Mouse (Mus musculus): Measurements from ENCODE around the gene Nbdy.

Gene Nbdy

DNA sequence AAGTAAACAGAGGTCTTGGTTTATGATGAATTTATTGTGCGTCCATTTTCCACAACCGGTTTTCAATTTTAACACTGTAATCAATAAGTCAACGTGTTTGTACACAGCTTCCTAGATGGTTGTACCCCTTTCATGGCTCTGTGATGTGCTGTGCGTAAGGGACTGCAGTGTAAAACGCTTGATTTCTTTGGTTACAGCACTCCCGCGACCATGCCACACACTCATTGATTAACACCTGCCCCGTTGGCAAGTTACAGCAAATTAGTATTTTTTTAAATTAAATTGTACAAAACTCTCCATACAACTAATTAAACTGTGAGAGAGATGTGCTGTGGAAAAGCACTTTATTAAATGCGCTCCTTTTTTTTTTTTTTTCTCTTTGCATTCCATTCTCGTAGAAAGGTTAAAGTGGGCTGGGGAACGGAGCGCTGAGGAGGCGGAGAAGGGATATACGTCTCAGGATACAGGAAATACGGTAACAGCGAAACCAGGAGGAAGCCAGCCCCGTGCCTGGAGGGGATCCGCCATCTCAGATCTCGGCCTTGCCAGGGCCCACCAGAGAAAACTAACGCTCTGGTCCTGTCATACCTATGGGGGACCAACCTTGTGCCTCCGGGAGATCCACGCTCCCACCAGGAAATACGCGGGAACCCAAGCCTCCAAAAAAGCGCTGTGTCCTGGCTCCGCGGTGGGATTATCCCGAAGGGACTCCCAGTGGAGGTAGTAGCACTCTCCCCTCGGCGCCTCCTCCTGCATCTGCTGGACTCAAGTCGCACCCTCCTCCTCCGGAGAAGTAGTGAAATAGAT is at the start of gene Nbdy:
Gene Nbdy, plus strand, starts transcription at position 481 of the 807 bp plus-strand sequence.
- in situ Hi-C loops (cut with MseI, MboI), result loop anchor here in 1 of 2 experiments (25.0 kb wide), 1 partner anchor 336 kb away; no protein-coding TSS in a partner anchor

DNA sequence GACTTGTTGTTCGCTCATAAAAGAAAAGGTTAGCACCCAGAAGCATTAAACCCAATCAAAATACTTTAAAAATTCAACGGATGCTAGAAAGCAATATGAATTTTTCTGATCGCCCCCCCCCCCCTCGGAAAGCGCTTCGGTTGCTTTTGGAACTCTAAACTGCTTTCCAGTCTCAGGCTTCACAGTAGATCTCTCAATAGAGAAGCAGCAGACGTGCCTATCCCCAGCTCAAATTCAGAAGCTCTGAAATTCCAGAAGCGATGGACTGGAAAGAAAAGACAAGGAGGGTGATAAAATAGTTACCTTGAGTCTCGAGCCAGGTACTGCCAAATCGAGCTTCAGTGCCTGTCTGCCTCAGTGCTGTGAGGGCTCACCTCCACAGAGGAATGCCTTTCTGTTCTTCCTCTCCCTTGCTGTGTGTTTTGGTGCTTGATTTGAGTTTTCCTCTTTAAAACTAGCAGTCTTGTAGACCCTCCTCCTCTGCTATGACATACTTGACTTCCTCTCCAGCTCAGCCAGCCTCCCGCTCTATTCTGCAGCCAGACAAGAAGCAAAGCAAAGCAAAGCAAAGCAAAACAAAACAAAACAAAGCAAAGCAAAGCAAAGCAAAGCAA is 27.5 kb upstream of the Nbdy start, which contains the start of gene Kctd12b:
Gene Kctd12b, minus strand, starts transcription at position 610 of the 614 bp plus-strand sequence.
- in situ Hi-C loops (cut with MseI, MboI), result no loop called here

DNA sequence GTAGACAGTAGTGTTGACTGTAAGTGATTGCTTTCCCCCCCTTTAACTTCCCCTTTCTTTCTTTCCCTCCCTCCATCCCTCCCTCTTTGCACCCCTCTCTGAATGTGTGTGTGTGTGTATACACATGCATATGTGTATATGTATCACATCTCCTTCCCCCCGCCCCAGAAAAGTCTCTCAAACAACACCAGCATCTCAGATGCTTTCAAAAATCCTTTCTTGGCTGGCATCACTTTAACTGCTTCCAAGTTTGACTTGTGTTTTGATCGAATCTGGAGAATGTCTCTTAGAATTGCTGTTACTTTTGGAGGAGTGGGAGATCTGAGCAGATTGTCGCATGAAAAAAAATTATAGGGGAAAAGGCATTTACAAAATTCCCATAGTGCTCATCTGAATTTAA is 22.9 kb upstream of the Nbdy start:
- in situ Hi-C loops (cut with MseI, MboI), result loop anchor here in 1 of 2 experiments (25.0 kb wide), 1 partner anchor 313 kb away; no protein-coding TSS in a partner anchor

DNA sequence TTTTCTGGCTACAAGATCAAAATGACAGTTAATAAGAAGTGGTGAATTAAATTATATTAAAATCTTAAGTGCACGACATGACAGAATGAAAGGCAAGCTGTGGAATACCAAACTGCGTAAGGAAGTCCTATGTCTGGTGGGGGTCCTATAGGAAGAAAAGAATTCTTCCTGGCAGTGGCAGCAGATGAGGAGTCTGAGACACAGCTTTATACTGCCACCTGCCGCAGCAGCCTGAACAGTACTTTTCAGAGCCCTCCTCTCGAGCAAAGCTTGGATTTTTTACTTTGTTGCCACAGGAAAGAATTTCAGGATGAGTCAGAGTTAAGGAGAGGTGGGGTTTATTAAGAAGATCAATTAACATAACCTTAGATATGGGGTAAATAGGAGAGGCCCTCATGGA is 15.7 kb upstream of the Nbdy start:
- in situ Hi-C loops (cut with MseI, MboI), result loop anchor here in 1 of 2 experiments (25.0 kb wide), 1 partner anchor 320 kb away; no protein-coding TSS in a partner anchor

DNA sequence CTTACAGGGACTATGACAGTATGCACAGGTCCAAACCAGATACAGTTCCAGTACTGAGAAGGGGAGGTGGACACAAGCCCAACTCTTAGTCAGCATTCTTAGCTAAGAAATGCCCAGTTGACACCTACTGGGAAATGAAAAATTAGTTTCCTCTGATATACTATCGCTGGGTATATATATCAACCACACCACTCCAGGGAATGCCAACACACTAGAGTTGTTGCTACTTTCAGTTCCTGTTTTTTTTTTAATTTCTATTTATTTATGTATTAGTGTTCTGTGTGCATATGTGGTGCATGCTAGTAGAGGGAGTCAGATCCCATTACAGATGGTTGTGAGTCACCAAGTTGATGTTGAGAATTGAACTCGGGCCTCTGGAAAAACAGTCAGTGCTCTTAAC is 6.7 kb upstream of the Nbdy start:
- in situ Hi-C loops (cut with MseI, MboI), result loop anchor here in 1 of 2 experiments (25.0 kb wide), 1 partner anchor 329 kb away; no protein-coding TSS in a partner anchor

DNA sequence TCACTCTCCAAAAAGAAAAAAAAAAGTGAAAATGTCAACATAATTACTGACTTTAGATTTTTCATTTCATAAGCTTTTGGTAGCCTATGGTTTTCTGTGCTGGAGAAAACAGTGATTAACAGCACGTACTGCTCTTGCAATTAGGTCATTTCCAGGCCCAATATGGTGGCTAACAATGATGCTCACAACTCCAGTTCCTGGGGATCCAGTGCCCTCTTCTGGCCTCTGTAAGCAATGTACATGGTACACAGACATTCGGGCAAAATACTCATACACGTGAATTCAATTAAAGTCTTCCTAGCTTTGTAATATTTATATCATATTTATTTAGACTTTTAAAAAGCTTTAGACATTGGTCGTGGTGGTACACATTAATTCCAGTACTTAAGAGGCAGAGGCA is 3.8 kb upstream of the Nbdy start:
- in situ Hi-C loops (cut with MseI, MboI), result loop anchor here in 1 of 2 experiments (25.0 kb wide), 1 partner anchor 332 kb away; no protein-coding TSS in a partner anchor

DNA sequence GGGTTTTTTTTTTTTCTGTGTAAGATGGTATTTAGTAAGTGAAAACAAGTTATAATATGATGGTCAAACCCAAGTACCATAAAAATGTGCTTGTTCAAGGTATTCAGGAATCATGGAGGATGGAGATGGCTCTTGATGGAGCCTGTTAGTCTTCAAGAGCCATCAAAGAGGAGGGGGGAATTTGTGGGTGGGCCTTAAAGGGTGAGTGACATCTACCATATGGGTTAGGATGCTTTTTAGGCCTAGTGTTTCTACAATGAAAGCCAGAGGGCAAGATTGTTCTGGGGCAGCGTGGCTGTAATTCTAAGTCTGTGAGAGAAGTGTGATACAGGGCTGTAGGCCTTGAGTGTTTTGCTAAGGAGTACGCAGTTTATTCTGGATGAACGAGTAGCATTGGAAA is 1.0 kb downstream of the Nbdy start:
- in situ Hi-C loops (cut with MseI, MboI), result loop anchor here in 1 of 2 experiments (25.0 kb wide), 1 partner anchor 337 kb away; no protein-coding TSS in a partner anchor

DNA sequence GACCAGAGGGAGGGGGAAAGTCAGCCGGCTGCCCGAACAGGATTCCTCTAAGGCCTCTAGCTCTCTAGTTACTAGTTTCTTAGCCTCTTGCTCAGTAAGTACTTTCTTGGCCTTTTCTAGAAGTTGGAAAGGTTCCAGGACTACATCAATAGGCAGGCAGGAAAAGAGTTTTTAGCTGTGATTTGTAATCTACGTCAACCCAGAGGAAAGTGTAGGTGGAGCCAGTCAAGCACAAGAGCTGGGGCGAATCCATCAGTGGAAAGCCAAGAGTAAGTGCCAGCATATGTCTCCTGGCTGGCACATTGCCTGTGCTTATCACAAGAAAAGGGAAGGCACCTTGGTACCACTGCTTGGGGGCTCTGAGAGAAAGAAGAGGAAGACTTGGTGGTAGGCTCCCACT is 12.3 kb downstream of the Nbdy start:
- in situ Hi-C loops (cut with MseI, MboI), result no loop called here

DNA sequence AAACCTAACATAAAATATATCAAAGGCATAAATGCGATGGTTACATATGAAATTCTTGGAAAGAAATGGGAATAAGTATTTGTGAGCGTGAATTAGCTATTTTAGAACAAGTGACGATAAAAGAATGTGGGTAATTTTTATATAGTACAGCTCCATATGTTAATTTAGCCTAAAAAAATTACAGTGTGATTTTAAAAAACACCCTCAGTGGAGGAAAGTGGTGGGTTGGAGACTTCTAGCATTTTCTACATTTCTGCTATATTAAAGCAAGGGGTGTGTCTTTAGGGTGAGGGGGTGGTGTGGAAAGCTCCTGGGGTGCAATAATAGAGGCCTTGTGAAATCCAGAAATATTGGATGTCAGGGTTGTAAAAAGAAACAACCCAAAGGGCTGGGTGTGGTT is 19.1 kb downstream of the Nbdy start:
- in situ Hi-C loops (cut with MseI, MboI), result no loop called here

DNA sequence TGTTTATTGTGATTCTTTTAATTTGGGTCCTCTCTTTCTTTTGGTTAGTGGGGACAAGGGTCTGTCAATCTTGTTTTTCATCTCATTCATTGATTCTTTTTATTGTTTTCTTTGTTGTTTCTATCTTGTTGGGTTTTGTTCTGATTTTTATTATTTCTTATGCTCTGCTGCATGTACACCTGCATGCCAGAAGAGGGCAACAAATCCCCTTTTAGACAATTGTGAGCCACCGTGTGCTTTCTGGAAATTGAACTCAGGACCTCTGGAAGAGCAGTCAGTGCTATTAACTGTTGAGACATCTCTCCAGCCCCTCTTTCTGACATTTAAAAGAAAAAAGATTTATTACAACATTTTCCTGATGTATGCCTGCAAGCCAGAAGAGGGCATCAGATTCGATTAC is 25.8 kb downstream of the Nbdy start:
- in situ Hi-C loops (cut with MseI, MboI), result no loop called here
